Mouse (Mus musculus) cortical plate, adult 2 months (tissue): ENCODE results near the gene Wbp2nl.

Source experiments
- CTCF ChIP-seq: fragments of 200-500 bp; IDR thresholded peaks from 2 replicates; pipeline ENCODE4 v1.5.1; 2011; ENCODE audit warnings: mild to moderate bottlenecking, control low read depth, low read length; ENCODE audit not compliant: insufficient read depth; ENCODE audit errors: extremely low read depth
- POLR2A ChIP-seq: fragments of 200-500 bp; IDR thresholded peaks from 2 replicates; pipeline ENCODE4 v1.6.1; 2011; ENCODE audit warnings: mild to moderate bottlenecking, low read length, control low read depth; ENCODE audit not compliant: insufficient read depth; ENCODE audit errors: extremely low read depth

- TF ChIP-seq CTCF (peak; percentile 54), POLR2A (no peak)
These were observed 62.8 kb downstream of the Wbp2nl start for GRCm38 (mm10) chr15:82361459-82362018.
